Mouse (Mus musculus) liver, postnatal 0 days (tissue): ENCODE results near the gene Adipor2. TPM values are rescaled to one million over a fixed set of nuclear protein-coding genes. Genes with fewer than 3 reads are reported as not detected.

Source experiments
- ATAC-seq: fragments of 200-750 bp; cut with Nextera tagmentation; 2 replicates; pipeline ENCODE4 v1.8.0; 2017; ENCODE audit warnings: mild to moderate bottlenecking, moderate library complexity
- DNase-seq: peaks from one replicate; pipeline ENCODE4 v3.0.0-alpha.2; 2016
- H3K27ac ChIP-seq: fragments of 300-500 bp; sonication (generic); 2 replicates; pipeline ENCODE4 v1.5.1; 2014; ENCODE audit warnings: antibody characterized with exemption, moderate library complexity, mild to moderate bottlenecking, low read depth
- H3K27me3 ChIP-seq: fragments of 300-500 bp; sonication (generic); 2 replicates; pipeline ENCODE4 v1.6.1; 2014; ENCODE audit warnings: low read length, control low read depth, mixed read lengths; ENCODE audit not compliant: insufficient read depth
- H3K36me3 ChIP-seq: fragments of 300-500 bp; sonication (generic); replicated peaks from 2 replicates; pipeline ENCODE4 v1.6.1; 2014; ENCODE audit warnings: mild to moderate bottlenecking, control low read depth, low read length, moderate library complexity, mixed read lengths; ENCODE audit not compliant: insufficient read depth
- H3K4me1 ChIP-seq: fragments of 300-500 bp; sonication (generic); 2 replicates; pipeline ENCODE4 v1.6.1; 2014; ENCODE audit warnings: antibody characterized with exemption, mild to moderate bottlenecking, control low read depth; ENCODE audit not compliant: insufficient read depth
- H3K4me2 ChIP-seq: fragments of 300-500 bp; sonication (generic); 2 replicates; pipeline ENCODE4 v1.6.1; 2014; ENCODE audit warnings: low read depth, mild to moderate bottlenecking, low read length, moderate library complexity, mixed read lengths
- H3K4me3 ChIP-seq: fragments of 300-500 bp; sonication (generic); 2 replicates; pipeline ENCODE4 v1.5.1; 2014; ENCODE audit warnings: low read depth, low read length
- H3K9ac ChIP-seq: fragments of 300-500 bp; sonication (generic); replicated peaks from 2 replicates; pipeline ENCODE4 v1.6.1; 2014; ENCODE audit warnings: mild to moderate bottlenecking, moderate library complexity
- H3K9me3 ChIP-seq: fragments of 300-500 bp; sonication (generic); 2 replicates; pipeline ENCODE4 v1.6.1; 2016; ENCODE audit warnings: mild to moderate bottlenecking, control low read depth, low read length, mixed read lengths
- CTCF ChIP-seq: sonication (generic); IDR thresholded peaks from 2 replicates; pipeline ENCODE4 v1.5.1; 2016; ENCODE audit warnings: antibody characterized with exemption, low read depth
- EP300 ChIP-seq: IDR thresholded peaks from 2 replicates; pipeline ENCODE4 v1.6.1; 2016; ENCODE audit warnings: antibody characterized with exemption, low read depth, mild to moderate bottlenecking
- WGBS: fragments of 180-500 bp; shearing (Covaris S2); extraction: QIAGEN DNeasy Blood & Tissue Kit; methylation state at CpG from one replicate; pipeline ENCODE4 v1.1.7; 2014; ENCODE audit not compliant: insufficient replicate concordance; 5-methylcytosine and 5-hydroxymethylcytosine counted together
- polyA plus RNA-seq: library from polyadenylated mRNA; unstranded; fragments of >200 nt; fragmentation: Nextera tagmentation; extraction: Ambion mirVana; gene quantifications from 2 replicates; pipeline ENCODE4 v1.2.1, GENCODE M21; 2015

Adipor2 gene
- polyA plus RNA-seq, 1 experiment from 2014 or later = 58.6 TPM

DNA sequence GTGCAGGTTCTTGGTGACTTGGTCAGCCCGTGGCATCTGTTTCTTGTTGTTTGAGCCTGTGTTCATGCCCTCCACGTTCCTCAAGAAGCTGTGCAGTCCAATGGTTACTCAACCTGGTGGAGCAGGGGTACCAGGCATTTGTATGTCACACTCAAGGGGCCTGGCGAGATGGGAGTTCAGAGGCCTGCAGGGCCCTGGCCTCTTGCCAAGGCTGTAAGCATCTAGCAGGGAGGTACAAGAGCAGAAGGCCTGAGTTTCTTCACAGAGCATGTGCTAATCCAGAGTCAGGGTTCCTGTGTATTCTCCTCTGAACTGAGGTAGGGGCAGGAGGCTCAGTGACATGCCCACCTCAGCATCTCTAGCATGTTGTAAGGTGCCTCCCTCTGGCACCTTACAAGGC, 104.4 kb downstream of the Adipor2 start:
- ATAC-seq = no peak
- DNase-seq = no peak

DNA sequence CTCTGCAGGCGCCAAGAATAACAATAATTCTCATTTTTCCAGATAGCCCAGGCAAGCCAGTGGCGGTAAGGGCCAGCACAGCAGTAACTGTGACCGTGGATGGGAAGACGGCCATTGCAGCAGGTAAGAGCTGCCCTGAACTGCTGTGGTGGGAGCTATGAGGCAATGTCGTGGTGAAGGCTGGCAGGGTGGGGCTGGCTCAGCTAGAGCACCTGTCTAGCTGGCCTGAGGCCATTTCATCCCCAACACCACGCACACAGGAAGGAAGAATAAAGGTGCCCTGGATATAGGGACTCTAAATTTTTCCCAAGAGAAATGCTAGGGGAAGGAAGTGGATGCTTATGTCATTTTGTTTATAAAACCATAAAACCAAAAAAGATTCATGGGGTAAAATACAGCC, 105.1 kb downstream of the Adipor2 start:
- no peak overlapping the region for H3K27ac ChIP-seq
- DNase-seq = no peak
- TF ChIP-seq CTCF (no peak), EP300 (no peak)
- H3K4me2 ChIP-seq = no peak overlapping the region
- H3K4me3 ChIP-seq = no peak overlapping the region
- no peaks in the 10 kb centered on the region for H3K27me3 ChIP-seq
- H3K4me1 ChIP-seq = no peaks in the 10 kb centered on the region
- H3K9ac ChIP-seq = no peak overlapping the region
- no peak for ATAC-seq
- H3K36me3 ChIP-seq = no peaks in the 10 kb centered on the region
- 70% methylated on average over 6 of the region's 6 CpGs for WGBS
- H3K9me3 ChIP-seq = no peaks in the 10 kb centered on the region

More for the DNA sequence above, 104.4 kb downstream of the Adipor2 start:
- no peaks in the 10 kb centered on the region for H3K36me3 ChIP-seq
- H3K4me3 ChIP-seq = no peak overlapping the region
- TF ChIP-seq CTCF = no peak
- TF ChIP-seq EP300 = no peak
- H3K27me3 ChIP-seq = no peaks in the 10 kb centered on the region
- H3K4me1 ChIP-seq = no peaks in the 10 kb centered on the region
- H3K9me3 ChIP-seq = no peaks in the 10 kb centered on the region
- no peak overlapping the region for H3K9ac ChIP-seq
- H3K27ac ChIP-seq = no peak overlapping the region
- WGBS = 56% methylated on average over 3 of the region's 3 CpGs
- no peak overlapping the region for H3K4me2 ChIP-seq

DNA sequence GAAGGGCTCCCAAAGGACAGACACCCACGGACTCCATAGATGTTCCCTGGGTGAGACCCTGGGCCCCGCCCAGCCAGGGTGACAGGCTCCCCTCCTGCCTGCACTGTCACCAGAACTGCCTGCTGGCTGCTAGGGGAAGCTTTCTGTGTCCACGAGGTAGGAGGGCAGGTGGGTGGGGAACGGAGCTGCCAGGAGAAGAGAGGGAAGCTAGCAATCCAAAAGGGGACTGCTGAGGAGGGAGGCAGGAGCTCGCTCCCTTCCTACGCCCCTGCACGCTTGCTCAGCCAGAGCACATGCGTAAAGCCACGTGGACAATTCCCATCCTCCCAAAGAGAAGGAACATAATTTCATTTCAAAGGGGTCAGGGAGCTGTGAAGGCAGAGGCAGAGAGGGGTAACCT, 107.3 kb downstream of the Adipor2 start:
- no peaks in the 10 kb centered on the region for H3K36me3 ChIP-seq
- DNase-seq = no peak
- no peak overlapping the region for H3K27ac ChIP-seq
- no peak overlapping the region for H3K4me2 ChIP-seq
- TF ChIP-seq EP300 (no peak), CTCF (no peak)
- no peak overlapping the region for H3K4me3 ChIP-seq
- H3K9me3 ChIP-seq = no peaks in the 10 kb centered on the region
- no peak for ATAC-seq
- WGBS = 58% methylated on average over 9 of the region's 9 CpGs
- no peaks in the 10 kb centered on the region for H3K4me1 ChIP-seq
- H3K9ac ChIP-seq = no peak overlapping the region
- no peaks in the 10 kb centered on the region for H3K27me3 ChIP-seq

DNA sequence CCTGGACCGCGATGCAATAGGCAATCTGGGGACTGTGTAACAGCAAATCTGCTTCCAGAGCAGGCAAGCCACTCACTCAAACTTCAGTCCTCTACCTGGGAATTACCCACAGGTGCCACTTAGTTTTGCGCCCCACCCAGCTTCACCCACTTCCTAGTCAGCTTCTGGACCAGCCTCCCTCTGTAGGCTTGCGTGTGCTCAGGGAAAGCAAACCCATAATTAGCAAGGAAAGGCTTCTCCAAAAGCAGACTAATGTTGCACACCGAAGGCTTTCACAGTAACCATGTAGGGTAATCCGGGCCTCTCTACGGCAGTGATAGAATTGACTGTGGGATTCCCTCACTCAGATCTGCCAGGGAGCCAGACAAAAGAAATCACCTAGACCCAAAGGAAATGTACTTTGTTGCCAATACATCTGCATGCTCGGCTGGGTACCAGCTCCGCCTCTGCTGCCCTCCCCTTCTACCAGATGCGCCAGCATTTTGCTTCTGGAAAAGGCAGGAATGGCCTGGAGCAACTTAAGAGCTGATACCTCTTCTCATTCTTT, 109.6 kb downstream of the Adipor2 start:
- Histone ChIP-seq H3K4me3 (no peak overlapping the region), H3K4me1 (no peaks in the 10 kb centered on the region), H3K9me3 (no peaks in the 10 kb centered on the region), H3K27me3 (no peaks in the 10 kb centered on the region), H3K36me3 (no peaks in the 10 kb centered on the region), H3K27ac (no peak overlapping the region), H3K9ac (no peak overlapping the region), H3K4me2 (no peak overlapping the region)
- TF ChIP-seq CTCF = no peak
- no peak for TF ChIP-seq EP300
- WGBS = 72% methylated on average over 10 of the region's 10 CpGs
- DNase-seq (no peak), ATAC-seq (no peak)

DNA sequence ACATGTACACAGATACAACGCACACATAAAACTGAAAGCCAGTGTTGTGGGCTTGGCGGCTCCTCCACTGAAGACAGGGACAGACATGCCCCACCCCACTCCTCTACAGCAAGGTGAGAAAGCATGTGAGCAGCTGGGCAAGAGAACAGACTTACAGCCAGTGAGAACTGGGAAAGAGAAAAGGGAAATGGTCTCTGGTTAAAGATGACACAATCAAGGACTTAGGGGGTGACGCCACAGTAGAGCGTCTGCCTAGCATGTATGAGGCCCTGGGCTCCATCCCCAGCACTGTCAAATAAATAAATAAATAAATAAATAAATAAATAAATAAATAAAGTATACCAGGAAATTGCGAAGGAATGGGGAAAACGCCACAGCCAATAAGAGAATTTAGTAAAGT, 114.2 kb downstream of the Adipor2 start:
- TF ChIP-seq EP300 (no peak), CTCF (no peak)
- Histone ChIP-seq H3K9ac (no peak overlapping the region), H3K4me2 (no peak overlapping the region), H3K4me1 (no peaks in the 10 kb centered on the region), H3K9me3 (no peaks in the 10 kb centered on the region), H3K27ac (no peak overlapping the region), H3K27me3 (no peaks in the 10 kb centered on the region), H3K36me3 (no peaks in the 10 kb centered on the region), H3K4me3 (no peak overlapping the region)
- no peak for ATAC-seq
- no peak for DNase-seq
- WGBS = 65% methylated on average over 6 of the region's 6 CpGs

Other genes with a start within 250 kb of the Adipor2 start
- 4.1 and 4.5 TPM in 2 replicates for gene Dcp1b, start 242.5 kb downstream of the Adipor2 start, polyA plus RNA-seq
- 0.14 and 0.23 TPM in 2 replicates for gene Cacna1c, start 221.3 kb downstream of the Adipor2 start, polyA plus RNA-seq
- 0.02 and 0.08 TPM in 2 replicates for gene Cacna2d4, start 181.2 kb downstream of the Adipor2 start, polyA plus RNA-seq
- not detected in 2 replicates for gene Lrtm2, start 86.9 kb downstream of the Adipor2 start, polyA plus RNA-seq
- gene Fbxl14, start 62.0 kb upstream of the Adipor2 start, polyA plus RNA-seq = 2.4 and 2.5 TPM in 2 replicates
- gene Wnt5b, start 126.6 kb upstream of the Adipor2 start, polyA plus RNA-seq = 0.31 and 0.36 TPM in 2 replicates